Mouse (Mus musculus): Measurements from ENCODE around the gene Psme3. TPM values are rescaled to one million over a fixed set of nuclear protein-coding genes. Genes with fewer than 3 reads are reported as not detected.

The Psme3 gene
- polyA plus RNA-seq (2014; fragmentation: Nextera tagmentation; extraction: Ambion mirVana), result 104 and 105 TPM in 2 replicates

- H3K9ac ChIP-seq (ENCODE audit: low read depth, low read length), result peak within 1 kb of the TSS; percentile 94
- under 1% methylated on average over 53 of the region's 62 CpGs for WGBS (ENCODE audit: insufficient replicate concordance)
- H3K36me3 ChIP-seq (ENCODE audit: control insufficient read depth, insufficient read depth, low read length), result peaks cover 11% of the 10 kb centered on the region; the same call in 1 of the 2 replicates
- H3K27ac ChIP-seq (ENCODE audit: low read depth, low read length), result peak within 1 kb of the TSS; percentile 91
- no peaks in the 10 kb centered on the region for H3K27me3 ChIP-seq (ENCODE audit: control insufficient read depth, insufficient read depth, low read length)
- peak within 1 kb of the TSS; percentile 78 for H3K4me2 ChIP-seq
- peak; percentile 88 for ATAC-seq (replicated peaks; ENCODE audit: insufficient number of reproducible peaks, low FRiP score, low TSS enrichment)
- H3K9me3 ChIP-seq (replicated peaks; ENCODE audit: control insufficient read depth, low read length), result no peaks in the 10 kb centered on the region
- H3K4me1 ChIP-seq (ENCODE audit: control insufficient read depth, insufficient read depth, low read length), result 0 out of 2 replicates have a peak, but pooled peaks cover 3% of the 10 kb centered on the region
- H3K4me3 ChIP-seq (ENCODE audit: low read depth, low read length), result peak within 1 kb of the TSS; percentile 97
Observed at GRCm38 (mm10) chr11:101315665-101316500, at the start of gene Psme3. Gene Psme3 (plus strand): TSS chr11:101316213.

- peak overlapping the region; percentile 20 for H3K4me2 ChIP-seq
- H3K9ac ChIP-seq (ENCODE audit: low read depth, low read length), result no peak overlapping the region
- WGBS (ENCODE audit: insufficient replicate concordance), result 16% methylated on average over 10 of the region's 10 CpGs
- ATAC-seq (replicated peaks; ENCODE audit: insufficient number of reproducible peaks, low FRiP score, low TSS enrichment), result no peak
- no peak overlapping the region for H3K4me3 ChIP-seq (ENCODE audit: low read depth, low read length)
- peaks cover 13% of the 10 kb centered on the region for H3K4me1 ChIP-seq (ENCODE audit: control insufficient read depth, insufficient read depth, low read length)
- H3K27me3 ChIP-seq (ENCODE audit: control insufficient read depth, insufficient read depth, low read length), result peaks cover 13% of the 10 kb centered on the region
- H3K36me3 ChIP-seq (ENCODE audit: control insufficient read depth, insufficient read depth, low read length), result no peaks in the 10 kb centered on the region
- H3K27ac ChIP-seq (ENCODE audit: low read depth, low read length), result no peak overlapping the region
- no peaks in the 10 kb centered on the region for H3K9me3 ChIP-seq (replicated peaks; ENCODE audit: control insufficient read depth, low read length)
Observed at GRCm38 (mm10) chr11:101269577-101270116, 46.4 kb upstream of the Psme3 start.

DNA sequence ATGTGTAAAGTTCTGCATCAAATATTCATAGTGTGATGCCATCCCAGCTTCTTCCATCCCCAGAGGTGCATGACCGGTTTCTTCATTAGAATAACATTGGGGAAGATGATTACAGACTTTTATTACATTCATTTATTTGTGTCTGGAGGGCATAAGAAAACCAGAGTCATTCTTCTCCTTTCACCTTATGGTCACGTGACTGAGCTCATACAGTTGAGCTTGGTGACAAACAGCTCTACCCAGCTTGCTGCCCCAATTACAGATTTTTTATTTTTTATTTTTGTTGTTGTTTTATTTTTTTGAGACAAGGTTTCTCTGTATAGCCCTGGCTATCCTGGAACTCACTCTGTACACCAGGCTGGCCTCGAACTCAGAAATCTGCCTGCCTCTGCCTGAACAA, 43.6 kb upstream of the Psme3 start:
- H3K4me1 ChIP-seq (ENCODE audit: control insufficient read depth, insufficient read depth, low read length), result peaks cover 16% of the 10 kb centered on the region
- no peak overlapping the region for H3K4me2 ChIP-seq
- 85% methylated on average over 3 of the region's 3 CpGs for WGBS (ENCODE audit: insufficient replicate concordance)
- H3K9me3 ChIP-seq (replicated peaks; ENCODE audit: control insufficient read depth, low read length), result no peaks in the 10 kb centered on the region
- peaks cover 2% of the 10 kb centered on the region; the same call in 1 of the 2 replicates for H3K36me3 ChIP-seq (ENCODE audit: control insufficient read depth, insufficient read depth, low read length)
- H3K27me3 ChIP-seq (ENCODE audit: control insufficient read depth, insufficient read depth, low read length), result peaks cover 5% of the 10 kb centered on the region; the same call in 1 of the 2 replicates
- ATAC-seq (replicated peaks; ENCODE audit: insufficient number of reproducible peaks, low FRiP score, low TSS enrichment), result no peak
- no peak overlapping the region for H3K27ac ChIP-seq (ENCODE audit: low read depth, low read length)
- H3K9ac ChIP-seq (ENCODE audit: low read depth, low read length), result no peak overlapping the region
- H3K4me3 ChIP-seq (ENCODE audit: low read depth, low read length), result no peak overlapping the region

- no peak for ATAC-seq (replicated peaks; ENCODE audit: insufficient number of reproducible peaks, low FRiP score, low TSS enrichment)
- Histone ChIP-seq H3K27me3 (ENCODE audit: control insufficient read depth, insufficient read depth, low read length) (0 out of 2 replicates have a peak, but pooled peaks cover 5% of the 10 kb centered on the region), H3K27ac (ENCODE audit: low read depth, low read length) (no peak overlapping the region), H3K4me3 (ENCODE audit: low read depth, low read length) (no peak overlapping the region), H3K9ac (ENCODE audit: low read depth, low read length) (no peak overlapping the region), H3K4me2 (no peak overlapping the region), H3K4me1 (ENCODE audit: control insufficient read depth, insufficient read depth, low read length) (peaks cover 20% of the 10 kb centered on the region), H3K9me3 (replicated peaks; ENCODE audit: control insufficient read depth, low read length) (no peaks in the 10 kb centered on the region), H3K36me3 (ENCODE audit: control insufficient read depth, insufficient read depth, low read length) (peaks cover 2% of the 10 kb centered on the region; the same call in 1 of the 2 replicates)
- WGBS (ENCODE audit: insufficient replicate concordance), result 67% methylated on average over 4 of the region's 4 CpGs
Observed at GRCm38 (mm10) chr11:101275309-101275708, 40.7 kb upstream of the Psme3 start.

GRCm38 (mm10) chr11:101276319-101277070, 39.5 kb upstream of the Psme3 start:
- Histone ChIP-seq H3K4me3 (ENCODE audit: low read depth, low read length) (0 out of 2 replicates have a peak overlapping the region, but pooled peaks have one; percentile 2), H3K9ac (ENCODE audit: low read depth, low read length) (no peak overlapping the region), H3K36me3 (ENCODE audit: control insufficient read depth, insufficient read depth, low read length) (peaks cover 2% of the 10 kb centered on the region; the same call in 1 of the 2 replicates), H3K9me3 (replicated peaks; ENCODE audit: control insufficient read depth, low read length) (no peaks in the 10 kb centered on the region), H3K27ac (ENCODE audit: low read depth, low read length) (no peak overlapping the region), H3K4me1 (ENCODE audit: control insufficient read depth, insufficient read depth, low read length) (peaks cover 20% of the 10 kb centered on the region), H3K27me3 (ENCODE audit: control insufficient read depth, insufficient read depth, low read length) (0 out of 2 replicates have a peak, but pooled peaks cover 5% of the 10 kb centered on the region), H3K4me2 (peak overlapping the region; percentile 47)
- WGBS (ENCODE audit: insufficient replicate concordance), result 31% methylated on average over 27 of the region's 27 CpGs
- no peak for ATAC-seq (replicated peaks; ENCODE audit: insufficient number of reproducible peaks, low FRiP score, low TSS enrichment)

GRCm38 (mm10) chr11:101277381-101278222, 38.4 kb upstream of the Psme3 start:
- peaks cover 20% of the 10 kb centered on the region for H3K4me1 ChIP-seq (ENCODE audit: control insufficient read depth, insufficient read depth, low read length)
- H3K27me3 ChIP-seq (ENCODE audit: control insufficient read depth, insufficient read depth, low read length), result 0 out of 2 replicates have a peak, but pooled peaks cover 5% of the 10 kb centered on the region
- WGBS (ENCODE audit: insufficient replicate concordance), result 72% methylated on average over 12 of the region's 12 CpGs
- peaks cover 2% of the 10 kb centered on the region; the same call in 1 of the 2 replicates for H3K36me3 ChIP-seq (ENCODE audit: control insufficient read depth, insufficient read depth, low read length)
- peak overlapping the region; percentile 72 for H3K4me3 ChIP-seq (ENCODE audit: low read depth, low read length)
- H3K9ac ChIP-seq (ENCODE audit: low read depth, low read length), result peak overlapping the region; percentile 77
- ATAC-seq (replicated peaks; ENCODE audit: insufficient number of reproducible peaks, low FRiP score, low TSS enrichment), result no peak
- no peak overlapping the region for H3K27ac ChIP-seq (ENCODE audit: low read depth, low read length)
- no peaks in the 10 kb centered on the region for H3K9me3 ChIP-seq (replicated peaks; ENCODE audit: control insufficient read depth, low read length)
- peak overlapping the region; percentile 75 for H3K4me2 ChIP-seq

DNA sequence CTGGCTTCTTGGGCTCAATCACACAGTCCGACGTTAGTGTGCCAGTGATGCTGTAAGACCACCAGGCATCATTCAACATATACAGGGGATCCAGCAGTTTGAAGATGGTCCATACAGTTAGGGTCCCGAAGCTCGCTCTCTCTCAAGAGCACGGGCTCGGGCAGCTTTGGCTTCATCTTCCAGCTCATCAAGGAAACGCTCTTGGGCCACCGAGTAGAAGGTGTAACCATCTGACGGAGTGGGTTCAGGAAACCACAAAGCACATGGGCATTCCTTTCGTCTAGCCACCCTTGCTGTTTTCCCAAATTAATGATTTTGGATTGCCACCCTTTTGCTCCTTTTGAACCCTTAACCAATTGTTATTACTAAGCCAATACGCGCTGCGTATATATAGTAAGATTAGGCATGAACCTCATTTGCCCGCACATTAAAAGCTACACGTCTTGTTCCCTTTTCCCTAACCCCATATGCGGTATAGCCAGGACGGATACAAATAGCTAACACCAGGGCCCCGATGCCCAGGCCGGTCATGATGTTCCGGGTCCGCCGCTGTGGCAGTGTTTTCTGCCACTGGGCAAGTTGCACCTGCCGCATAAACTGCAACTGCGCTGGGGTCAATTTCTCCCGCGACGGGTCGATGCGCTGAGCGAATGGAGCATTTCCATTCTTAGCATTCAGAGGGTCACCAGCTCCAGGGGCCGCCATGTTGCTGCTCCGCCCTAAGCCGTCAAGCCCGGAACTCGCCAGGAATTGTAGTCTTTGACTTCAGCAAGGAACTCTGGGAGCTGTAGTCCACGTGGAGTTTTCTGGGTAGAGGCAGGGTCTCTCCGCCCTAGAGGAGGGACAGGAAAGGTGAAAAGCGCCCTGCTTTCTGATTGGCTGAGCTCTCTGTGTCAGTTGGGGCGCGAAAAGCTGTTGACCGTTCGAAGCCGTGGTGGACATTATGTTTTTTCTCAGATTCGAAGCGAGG, 37.5 kb upstream of the Psme3 start, which contains the start of the genes Cntd1 and Coa3:
Cntd1 (plus strand) TSS at position 790 of the 970 bp plus-strand sequence.
Coa3 (minus strand) TSS at position 892 of the 970 bp plus-strand sequence.
- WGBS (ENCODE audit: insufficient replicate concordance), result 8% methylated on average over 45 of the region's 45 CpGs
- Histone ChIP-seq H3K9me3 (replicated peaks; ENCODE audit: control insufficient read depth, low read length) (no peaks in the 10 kb centered on the region), H3K4me3 (ENCODE audit: low read depth, low read length) (peak within 1 kb of the TSS; percentile 72), H3K4me2 (peak within 1 kb of the TSS; percentile 75), H3K9ac (ENCODE audit: low read depth, low read length) (peak within 1 kb of the TSS; percentile 77), H3K36me3 (ENCODE audit: control insufficient read depth, insufficient read depth, low read length) (peaks cover 2% of the 10 kb centered on the region; the same call in 1 of the 2 replicates), H3K27ac (ENCODE audit: low read depth, low read length) (peak within 1 kb of the TSS; percentile 50), H3K27me3 (ENCODE audit: control insufficient read depth, insufficient read depth, low read length) (0 out of 2 replicates have a peak, but pooled peaks cover 5% of the 10 kb centered on the region), H3K4me1 (ENCODE audit: control insufficient read depth, insufficient read depth, low read length) (peaks cover 20% of the 10 kb centered on the region)
- ATAC-seq (replicated peaks; ENCODE audit: insufficient number of reproducible peaks, low FRiP score, low TSS enrichment), result peak; percentile 89
